Mouse (Mus musculus) cerebellum, postnatal 14 days (tissue): ENCODE measurements at regions not wholly inside any gene's neighbourhood (a gene's known extent, or its start where the extent isn't known, plus 50 kb on each side); places are given as distances from the start of the nearest gene placed in this dataset.
"Not testable (repeated sequence)": the region's sequence is repeated elsewhere in the genome, so short reads cannot be mapped to it uniquely, and the experiment has no call there.

ENCODE experiments used
- DNase-seq, 2 experiments: peaks; one replicate each; pipeline ENCODE4 v3.0.0; 2021; ENCODE audit warnings: mixed read lengths in 2 of 2

DNA sequence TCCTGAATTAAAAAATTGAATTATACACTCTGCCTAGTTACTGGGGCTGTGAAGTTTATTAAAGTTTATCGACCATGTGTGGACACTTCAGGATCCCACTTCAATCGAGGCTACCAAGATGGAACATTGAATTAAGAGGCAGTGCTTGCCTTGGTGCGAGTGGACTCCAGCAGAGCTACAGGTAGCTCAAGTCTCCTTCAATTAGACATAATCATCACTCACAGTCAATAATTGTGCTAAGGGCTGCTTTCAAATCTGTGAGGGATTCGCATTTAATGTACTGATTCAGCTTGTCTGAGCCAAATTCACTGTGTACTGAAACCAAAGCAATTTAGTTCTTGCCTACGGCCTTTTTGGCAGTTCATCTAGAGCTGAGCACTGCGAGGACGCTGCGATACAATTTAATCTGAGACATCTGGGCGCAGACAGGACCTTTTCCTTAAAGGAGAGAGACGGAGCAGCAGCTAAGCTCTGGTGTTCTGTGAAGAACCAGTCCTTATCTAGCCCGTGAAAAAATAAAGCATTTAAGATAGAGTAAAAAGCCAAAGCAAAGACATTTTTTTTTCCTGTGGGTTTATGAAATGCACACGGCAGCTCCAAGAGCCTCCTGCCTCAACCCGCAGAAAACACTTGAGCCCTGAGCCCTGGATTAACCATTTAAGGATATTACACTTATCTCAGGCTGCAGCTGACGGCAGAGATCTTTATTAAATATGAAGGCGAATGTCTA is 220.8 kb upstream of the Irx1 start:
- DNase-seq = no peak

DNA sequence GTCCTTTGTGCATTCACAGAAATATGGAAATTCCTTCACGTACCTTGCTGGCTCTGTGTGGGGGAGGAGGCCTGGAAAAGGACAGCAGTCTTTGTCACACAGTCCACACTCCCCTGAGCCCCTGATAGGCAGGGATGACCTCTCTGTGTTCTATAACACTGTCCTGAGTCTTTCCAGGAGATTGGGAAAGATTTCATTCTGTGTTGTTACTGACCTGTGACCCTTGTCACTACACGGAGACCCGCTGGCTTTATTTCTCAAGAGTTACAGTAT is 221.3 kb upstream of the Irx1 start:
- DNase-seq = no peak

DNA sequence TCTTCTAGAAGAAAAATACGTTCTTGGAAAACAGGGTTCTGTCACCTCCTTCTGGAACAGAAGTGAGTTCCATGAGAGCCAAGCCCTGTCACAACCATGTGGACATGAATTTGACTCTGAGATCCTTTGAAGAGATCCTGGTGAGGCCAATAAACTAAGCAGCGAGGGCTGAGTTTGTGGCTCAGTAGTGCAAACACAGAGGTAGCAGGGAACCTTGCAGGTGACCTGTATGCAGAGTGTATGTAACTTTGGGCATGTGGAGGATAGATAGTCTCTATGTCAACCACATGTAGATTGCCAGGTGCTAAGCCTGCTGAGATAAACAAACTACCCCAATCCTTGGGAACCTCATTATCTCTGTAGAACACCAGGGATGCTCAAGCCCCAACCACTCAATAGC is 232.4 kb upstream of the Irx1 start:
- DNase-seq = no peak

DNA sequence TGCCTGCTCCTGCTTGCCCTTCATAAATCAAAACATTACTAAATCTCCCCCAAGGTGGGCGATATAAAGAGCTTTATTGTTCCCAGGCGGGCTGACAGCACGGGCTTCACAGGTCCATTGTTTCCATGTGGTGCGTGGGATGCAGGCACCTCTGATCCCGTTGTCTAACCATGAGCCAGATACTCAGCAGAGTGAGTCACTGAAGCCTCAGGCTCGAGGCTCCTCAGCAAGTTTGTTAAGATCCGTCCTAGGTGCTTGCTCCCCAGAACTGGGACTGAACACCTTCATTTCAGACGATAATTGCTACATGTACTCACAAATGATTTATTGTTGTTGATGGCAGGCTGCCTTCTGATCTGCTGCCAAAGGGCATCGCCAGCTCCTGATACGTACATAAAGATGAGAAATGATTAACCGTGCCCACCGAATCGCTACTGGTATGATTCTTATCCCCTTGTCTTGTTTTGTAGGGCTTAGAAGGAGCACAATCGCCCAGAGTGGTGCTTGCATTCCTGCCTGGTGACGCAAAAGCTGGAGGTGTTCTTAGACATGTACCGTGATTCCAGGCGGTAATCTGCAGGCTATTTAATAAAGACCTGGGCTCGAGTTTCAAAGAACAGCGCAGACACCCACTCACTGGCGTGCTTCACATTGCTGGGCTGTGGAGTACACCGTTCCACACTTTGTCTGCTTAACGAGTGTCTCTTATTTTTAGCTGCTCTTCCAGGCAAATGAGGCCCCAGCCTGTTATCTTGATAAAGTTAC is 235.0 kb upstream of the Irx1 start:
- no peak for DNase-seq

DNA sequence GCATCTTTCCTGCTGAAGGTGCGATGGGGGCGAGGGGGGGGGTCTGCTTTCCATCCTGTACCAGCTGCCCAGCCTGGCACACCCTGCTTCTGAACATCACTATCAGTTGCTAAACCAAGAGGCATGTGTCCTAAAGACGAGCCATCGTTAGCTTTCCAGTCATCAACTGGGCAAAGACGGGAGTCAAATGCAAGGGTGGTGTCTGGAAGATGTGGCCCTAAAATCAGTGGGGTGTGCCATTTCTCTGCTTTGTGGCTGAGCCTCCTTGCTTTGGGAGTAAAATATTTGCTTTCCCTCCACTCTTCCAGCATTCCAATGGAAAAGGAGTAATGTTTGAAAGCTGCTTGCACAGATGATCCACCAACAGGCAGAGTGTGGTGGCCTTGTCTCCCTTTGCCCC is 246.0 kb upstream of the Irx1 start:
- DNase-seq = no peak

DNA sequence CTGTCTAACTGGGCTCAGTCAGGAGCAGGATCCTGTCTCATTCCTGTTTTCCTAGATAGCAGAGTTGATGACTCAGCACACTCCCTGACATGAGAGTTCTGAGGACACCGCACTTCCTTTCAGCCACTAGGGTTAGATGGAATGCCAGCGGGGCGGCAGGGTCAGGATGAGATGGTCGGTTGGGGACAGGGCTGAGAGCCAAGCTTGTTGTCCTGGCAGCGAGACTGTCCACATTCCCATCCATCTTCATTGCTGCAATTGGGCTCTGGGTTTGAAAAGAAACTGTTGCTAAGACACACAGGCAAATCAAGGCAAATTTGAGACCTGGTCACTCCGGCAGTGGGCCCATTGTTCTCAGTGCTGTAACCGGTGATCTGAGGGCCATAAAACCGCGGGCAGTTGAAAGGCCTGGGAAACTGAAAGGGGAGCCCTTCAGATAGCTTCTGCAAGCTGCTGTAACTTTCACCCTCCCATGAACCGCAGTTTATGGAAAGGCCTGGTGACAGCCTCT is 246.5 kb upstream of the Irx1 start:
- DNase-seq = peak in 1 of 2 experiments; percentile 9

DNA sequence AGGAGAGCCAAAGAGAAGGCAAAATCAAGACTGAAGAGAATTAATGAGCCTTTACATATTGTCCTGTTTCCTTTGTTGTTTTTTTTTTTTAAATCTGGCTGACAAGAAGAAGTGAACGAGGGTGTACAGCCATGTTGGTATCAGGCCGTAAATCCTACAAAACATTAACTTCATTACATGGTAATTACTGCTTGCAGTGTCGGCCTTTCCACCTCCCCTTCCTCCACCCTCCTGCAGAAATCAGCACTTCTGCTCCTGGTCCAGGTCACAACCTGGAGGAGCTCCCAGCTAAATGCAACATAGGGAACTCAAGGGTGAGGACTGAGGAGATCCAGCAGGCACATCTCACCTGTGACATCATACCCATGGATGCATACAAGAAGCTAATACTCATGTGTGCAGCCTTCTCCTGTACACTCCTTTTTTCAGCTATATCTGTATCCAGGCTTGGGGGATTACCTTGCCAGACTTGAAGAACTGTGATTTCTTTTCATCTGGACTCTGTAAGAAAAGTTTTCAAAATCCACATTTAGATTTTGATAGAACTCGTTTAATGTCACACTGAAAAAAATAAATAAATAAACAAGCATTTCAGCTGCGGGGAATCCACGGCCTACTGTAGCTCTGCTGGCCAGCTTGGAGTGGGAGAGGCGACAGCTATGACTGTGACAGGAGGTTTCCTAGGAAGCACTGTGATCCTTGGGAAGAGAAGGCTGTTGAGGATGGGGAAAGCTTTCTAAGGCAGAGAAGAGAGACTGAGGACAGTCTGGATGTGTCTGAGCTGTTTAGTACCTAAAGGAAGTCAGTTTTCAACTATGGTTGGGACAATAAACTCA is 247.2 kb upstream of the Irx1 start:
- DNase-seq = no peak

DNA sequence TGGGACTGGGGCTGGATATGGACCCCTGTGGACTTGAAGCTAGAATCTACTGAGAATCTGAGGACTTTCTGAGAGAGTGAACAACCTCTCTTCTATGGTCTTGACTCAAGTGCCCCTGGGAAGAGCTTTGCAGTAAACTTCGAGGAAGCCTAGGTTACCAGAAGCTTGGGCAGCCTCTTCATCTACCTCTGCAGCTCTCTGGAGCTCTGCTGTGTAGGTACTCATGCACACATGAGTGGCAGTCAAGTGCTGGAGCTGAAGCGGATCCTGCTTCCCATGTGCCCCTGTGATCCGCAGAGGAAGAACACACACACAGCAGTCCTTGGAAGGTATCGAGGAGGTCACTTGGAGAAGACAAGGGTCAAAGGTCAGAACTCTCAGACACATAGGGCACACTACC is 248.2 kb upstream of the Irx1 start:
- no peak for DNase-seq

DNA sequence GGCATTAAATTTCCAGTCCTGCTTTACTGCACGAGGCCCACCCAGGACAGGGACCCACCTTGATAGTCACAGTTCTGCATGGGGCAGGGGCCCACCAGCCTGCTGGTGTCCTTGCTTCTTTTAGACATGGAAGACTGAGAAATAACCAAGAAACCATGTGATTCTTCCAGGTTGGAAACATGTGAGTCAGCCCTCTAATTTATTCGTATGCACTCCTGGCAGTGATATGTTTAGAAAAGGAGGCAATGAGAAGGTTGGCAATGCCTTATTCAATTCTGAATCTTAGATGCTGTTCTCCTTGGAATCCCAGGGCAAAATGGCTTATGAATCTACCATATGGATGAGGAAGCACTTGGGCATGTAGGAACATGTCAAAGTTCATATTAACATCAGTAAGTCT is 249.2 kb upstream of the Irx1 start:
- DNase-seq = no peak

DNA sequence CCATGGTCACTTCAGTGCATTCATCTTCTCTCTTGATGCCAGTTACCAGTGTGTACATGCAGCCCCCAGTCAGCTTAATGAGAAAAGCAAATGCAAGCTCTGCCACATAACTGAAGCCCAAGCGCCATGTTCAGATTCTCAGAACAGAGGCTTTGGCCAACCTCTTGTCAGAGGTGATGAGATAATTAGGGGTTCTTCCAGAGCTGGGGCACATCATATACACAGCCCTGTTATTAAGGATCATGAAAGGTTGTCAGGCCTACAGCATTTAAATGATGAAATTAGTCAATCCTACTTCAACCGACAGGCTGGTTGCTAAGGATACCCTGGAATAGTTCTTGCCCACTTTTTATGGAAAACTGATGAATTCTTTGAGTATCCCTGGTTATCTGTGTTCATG is 255.8 kb upstream of the Irx1 start:
- no peak for DNase-seq

DNA sequence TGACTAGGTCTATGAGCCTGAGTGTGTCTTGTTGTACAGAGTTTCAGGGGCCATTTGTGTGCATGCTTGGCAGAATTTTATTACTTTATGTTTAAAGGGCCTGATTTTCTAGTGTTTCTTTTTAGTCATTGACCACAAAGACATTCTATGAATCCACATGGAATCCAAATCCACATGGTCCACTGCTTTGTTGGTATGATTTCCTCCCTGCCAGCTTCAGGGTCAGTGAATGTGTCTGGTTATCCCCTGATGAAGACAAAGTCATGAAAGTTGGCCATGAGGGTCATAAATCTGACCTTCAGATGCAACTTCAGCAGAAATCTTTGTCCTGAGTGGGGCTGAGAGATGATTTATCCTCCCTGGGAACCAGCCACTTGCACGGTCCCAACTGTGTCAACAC is 263.6 kb upstream of the Irx1 start:
- no peak for DNase-seq

DNA sequence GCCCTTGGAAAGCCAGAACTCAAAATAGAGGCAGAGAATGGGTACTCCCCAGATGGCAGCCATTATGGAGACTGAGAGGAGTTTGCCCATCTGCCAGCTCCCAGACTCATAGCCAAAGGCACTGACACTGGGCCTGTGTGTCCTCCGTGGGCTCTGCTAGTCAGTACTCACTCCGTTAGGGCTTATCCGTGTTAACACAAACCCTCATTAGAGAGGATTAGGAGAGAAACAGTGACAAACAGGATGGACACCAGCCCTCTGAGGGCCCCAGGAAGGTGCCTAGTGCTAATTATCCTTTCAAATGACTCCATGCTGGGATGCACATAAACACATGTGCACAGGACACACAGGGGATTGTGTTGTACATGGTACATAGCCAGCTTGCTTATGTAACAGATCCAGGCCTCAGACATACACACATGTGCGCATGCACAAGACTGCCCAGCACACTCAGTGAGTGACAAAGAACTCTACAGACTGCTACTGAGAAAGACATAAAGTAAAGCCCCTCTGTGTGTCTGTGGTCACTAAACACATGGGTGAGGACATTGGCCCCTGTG is 267.6 kb upstream of the Irx1 start:
- no peak for DNase-seq

DNA sequence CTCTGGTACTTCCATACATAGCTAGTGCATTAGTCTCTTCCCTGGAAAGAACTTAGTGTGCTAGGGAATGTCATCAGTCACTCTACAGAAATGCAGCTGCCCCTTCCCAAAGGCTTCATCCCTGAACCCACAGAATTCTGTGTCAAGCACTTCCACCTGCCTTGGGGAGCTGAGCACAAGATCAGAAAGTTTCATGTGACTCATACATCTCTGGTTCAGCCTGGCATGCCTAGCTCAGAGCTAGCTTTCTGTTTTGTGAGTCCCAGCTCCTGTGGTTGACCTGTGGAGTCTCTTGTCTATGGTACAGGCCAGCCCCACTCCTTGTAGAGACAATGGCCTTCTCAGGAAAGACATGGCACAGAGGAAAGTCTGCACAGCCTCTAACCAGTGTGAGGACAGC is 268.6 kb upstream of the Irx1 start:
- no peak for DNase-seq

DNA sequence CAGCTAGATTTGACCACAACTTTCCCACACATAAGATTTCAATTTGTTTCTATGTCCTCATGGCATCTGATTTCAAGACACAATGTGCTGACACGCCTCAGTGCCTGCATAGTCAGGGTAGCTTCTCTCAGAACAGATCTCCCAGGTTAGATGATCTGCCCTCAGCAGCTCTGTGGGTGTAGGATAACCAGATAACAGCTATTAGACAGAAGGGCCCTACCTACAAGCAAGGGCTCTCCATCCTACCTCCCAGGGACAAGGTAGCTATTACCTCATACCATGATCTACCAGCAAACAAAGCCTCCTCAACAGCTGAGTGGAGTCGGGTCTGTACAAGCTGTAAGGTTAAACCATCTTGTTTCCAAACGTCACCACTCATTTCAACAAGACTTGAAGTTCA is 278.4 kb upstream of the Irx1 start:
- no peak for DNase-seq

DNA sequence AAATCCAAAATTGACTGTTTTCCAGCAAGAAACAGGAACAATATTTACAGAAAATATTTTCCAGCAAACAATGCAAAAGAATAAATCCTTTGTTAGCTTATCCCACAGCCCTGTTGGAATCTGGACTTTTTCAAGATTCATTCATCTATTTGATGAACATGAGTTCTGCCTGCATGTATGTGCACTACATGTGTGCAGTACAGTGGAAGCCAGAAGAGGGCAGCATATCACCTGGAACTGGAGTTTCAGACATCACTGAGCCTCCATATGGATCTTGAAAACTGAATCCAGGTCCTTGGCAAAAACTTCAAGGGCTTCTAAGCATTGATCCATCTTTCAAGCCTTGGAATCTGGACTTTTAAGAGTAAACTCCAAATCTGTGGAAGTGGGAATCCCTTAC is 286.9 kb upstream of the Irx1 start:
- DNase-seq = no peak

DNA sequence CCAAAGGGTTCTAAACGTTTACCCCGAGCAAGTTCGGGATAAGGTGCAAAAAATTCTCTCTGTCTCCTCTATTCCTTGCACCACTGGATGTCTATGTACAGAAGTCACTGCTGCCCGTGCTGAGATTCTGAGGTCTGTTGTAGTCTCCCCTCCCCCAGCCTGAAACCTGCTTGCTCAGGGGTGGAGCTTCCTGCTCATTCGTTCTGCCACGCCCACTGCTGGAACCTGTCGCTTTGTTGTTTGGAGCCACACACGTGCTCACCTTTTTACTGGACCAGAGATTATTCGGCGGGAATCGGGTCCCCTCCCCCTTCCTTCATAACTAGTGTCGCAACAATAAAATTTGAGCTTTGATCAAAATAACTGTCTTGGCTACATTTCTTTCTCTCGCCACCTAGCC is 289.7 kb upstream of the Irx1 start:
- not testable (repeated sequence) for DNase-seq

DNA sequence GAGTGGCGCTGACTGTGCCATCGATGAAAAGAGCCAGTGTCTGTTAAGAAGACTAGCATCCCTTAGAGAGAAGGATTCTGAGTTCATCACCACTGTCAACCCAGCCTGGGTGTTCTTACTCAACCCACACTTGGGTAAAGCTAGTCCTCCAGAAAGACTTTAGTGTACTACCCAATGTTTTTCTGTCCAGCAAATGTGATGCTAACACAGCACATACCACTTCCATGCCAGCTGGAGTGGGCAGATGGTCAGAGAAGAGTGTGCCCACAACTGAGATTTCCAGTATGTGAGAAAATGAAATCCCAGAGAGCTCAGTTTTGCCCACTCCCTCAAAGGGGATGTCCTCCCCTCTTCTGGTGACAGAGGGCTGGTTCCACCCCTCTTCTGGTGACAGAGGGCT is 295.3 kb upstream of the Irx1 start:
- DNase-seq = peak in 1 of 2 experiments; percentile 16

DNA sequence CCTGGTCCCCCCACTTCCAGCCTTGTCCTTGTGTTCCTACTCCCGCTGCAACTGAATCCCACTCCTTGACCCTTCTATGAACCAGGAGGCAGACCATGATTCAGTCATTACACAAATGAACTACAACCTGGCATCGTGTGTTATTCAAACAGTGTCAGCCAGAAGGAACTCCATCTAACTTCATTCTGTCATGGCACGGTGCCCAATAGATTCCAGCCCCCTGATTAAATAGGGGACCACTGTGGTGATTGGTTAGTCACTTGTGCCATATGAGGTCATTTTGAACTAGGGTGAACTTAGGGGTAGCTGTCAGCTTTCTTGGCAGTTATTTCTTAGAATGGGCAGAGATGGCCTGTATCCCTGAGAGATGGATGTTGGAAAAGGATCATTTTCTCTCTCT is 300.9 kb upstream of the Irx1 start:
- peak; percentile 41 to 44 for DNase-seq

DNA sequence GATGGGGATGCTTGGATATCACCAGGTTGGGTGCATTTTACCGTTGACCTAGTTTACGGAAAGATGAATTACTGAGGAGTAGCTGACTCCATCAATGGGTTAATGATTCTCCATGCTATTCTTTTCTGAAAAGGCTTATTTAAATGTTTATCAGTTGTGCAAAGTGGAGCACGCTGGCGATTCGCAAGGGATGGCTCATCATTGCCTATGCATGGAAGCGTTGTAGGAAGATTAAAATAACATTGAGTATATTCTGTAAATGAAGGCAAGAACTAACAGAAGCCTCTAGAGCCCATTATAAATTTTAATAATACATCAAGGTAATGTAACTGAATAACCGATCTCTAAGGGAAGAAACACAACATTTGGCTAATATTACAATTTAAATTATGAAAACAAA is 301.6 kb upstream of the Irx1 start:
- DNase-seq = no peak

DNA sequence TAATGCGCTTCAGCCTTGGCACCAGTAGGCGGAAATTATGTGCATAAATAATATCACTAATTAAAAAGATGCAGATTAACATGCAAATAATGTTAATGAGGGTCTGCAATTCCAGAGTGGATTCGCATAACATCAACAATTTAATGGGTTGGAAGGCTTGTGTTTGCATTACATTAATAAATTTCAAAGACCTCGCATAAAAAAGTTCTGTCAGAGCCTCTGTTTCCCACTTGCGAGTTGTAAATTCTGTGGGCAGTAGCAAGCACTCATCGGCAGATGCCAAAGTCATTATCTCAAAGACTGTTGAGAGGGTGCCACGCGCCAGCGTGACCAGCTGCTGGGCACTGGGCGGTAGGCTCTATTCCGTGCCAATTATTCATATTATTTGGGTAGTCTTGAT is 302.1 kb upstream of the Irx1 start:
- peak; percentile 49 to 52 for DNase-seq

DNA sequence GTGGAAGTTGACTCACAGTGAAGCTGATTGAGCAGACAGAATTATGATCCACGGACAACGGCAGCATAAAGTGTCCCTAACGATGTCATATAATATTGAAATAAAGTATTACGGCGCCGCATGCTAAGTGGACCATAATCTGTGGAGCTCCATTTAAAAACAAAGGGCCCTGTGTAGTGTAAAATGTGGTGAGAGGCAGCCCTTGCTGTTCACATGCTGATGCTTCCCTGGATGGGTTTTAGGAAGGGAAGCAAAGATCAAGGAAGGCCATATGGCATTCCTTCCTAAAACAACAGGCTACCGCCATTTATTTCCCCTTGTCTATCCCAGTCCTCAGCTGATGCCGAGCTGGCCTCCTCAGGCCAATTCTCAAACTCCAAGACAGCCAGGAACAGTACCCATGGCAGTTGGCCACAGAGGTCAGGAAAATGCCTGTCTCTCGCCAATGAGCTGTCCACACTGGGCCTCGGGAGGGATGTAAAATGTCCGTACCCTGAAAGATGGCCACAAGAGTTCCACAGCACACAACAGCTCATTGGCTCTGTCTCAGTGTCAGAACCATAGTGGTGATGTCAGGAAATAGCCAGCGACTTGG is 302.7 kb upstream of the Irx1 start:
- peak; percentile 68 to 73 for DNase-seq

DNA sequence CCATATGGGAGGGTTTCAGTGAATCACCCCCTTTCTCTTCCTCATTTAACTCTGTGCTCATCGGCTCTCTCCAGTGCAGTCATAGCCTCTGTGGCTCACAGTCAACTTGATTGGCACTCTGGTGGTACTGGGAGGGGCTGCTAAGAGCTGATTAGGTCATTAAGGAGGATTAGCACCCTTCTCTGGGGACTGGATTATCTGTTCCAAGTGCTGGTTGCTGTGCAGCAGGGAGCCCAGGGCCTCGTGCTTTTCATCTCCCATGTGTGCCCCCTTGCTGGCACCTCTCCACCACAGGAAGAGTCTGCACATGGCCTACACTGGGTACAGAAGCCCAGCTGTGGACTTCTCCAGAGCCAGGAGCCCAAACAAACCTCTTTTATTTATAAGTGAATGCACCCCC is 316.8 kb upstream of the Irx1 start:
- no peak for DNase-seq

DNA sequence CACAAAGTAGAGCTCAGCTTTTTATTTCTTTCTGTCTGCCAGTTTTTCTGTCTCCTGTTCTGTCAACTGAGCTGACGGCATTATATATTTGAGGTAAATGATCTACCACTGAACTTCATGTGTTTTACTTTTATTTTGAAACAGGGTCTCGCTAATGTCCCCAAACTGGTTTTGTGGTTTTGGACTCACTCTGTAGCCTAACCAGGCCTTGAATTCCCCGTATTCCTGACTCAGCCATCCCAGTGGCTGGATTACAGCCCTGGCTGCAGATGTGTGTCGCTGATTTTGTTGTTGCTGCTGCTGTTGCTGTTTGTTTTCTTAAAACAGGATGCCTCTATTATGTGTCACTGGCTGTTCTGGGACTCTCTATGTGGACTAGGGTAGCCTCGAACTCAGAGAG is 317.3 kb upstream of the Irx1 start:
- DNase-seq = no peak
